Mouse (Mus musculus): ENCODE measurements at regions not wholly inside any gene's neighbourhood (a gene's known extent, or its start where the extent isn't known, plus 50 kb on each side); places are given as distances from the start of the nearest gene placed in this dataset.

GRCm38 (mm10) chr13:10982543-10982942 lies 621.9 kb upstream of the Chrm3 start:
- no peak for TF ChIP-seq EP300 (optimal IDR thresholded peaks at IDR 0.05)
- no peak for TF ChIP-seq CTCF (IDR thresholded peaks at IDR 0.05; ENCODE audit: low read depth)

All from stomach, postnatal 0 days (tissue).